Mouse (Mus musculus) hindbrain, postnatal 0 days (tissue): Measurements from ENCODE around the gene Snu13. TPM values are rescaled to one million over a fixed set of nuclear protein-coding genes. Genes with fewer than 3 reads are reported as not detected.

ENCODE experiments used
- ATAC-seq: fragments of 200-750 bp; cut with Nextera tagmentation; 2 replicates; pipeline ENCODE4 v1.8.0; 2017; ENCODE audit warnings: mild to moderate bottlenecking, moderate TSS enrichment, moderate library complexity
- DNase-seq: peaks from one replicate; pipeline ENCODE4 v3.0.0-alpha.2; 2015; ENCODE audit warnings: low spot score
- H3K27ac ChIP-seq: fragments of 300-500 bp; sonication (generic); 2 replicates; pipeline ENCODE4 v1.5.1; 2014; ENCODE audit warnings: mild to moderate bottlenecking
- H3K27me3 ChIP-seq: fragments of 300-500 bp; sonication (generic); 2 replicates; pipeline ENCODE4 v1.6.1; 2014; ENCODE audit warnings: low read length, mixed read lengths; ENCODE audit not compliant: insufficient read depth
- H3K36me3 ChIP-seq: fragments of 300-500 bp; sonication (generic); 2 replicates; pipeline ENCODE4 v1.6.1; 2014; ENCODE audit warnings: low read length, mixed read lengths; ENCODE audit not compliant: insufficient read depth
- H3K4me1 ChIP-seq: fragments of 300-500 bp; sonication (generic); 2 replicates; pipeline ENCODE4 v1.6.1; 2014; ENCODE audit warnings: antibody characterized with exemption, low read length, mixed read lengths; ENCODE audit not compliant: insufficient read depth
- H3K4me2 ChIP-seq: fragments of 300-500 bp; sonication (generic); 2 replicates; pipeline ENCODE4 v1.6.1; 2014; ENCODE audit warnings: low read depth, mild to moderate bottlenecking, low read length, moderate library complexity, mixed read lengths
- H3K4me3 ChIP-seq: fragments of 300-500 bp; sonication (generic); 2 replicates; pipeline ENCODE4 v1.5.1; 2014; ENCODE audit warnings: low read length
- H3K9ac ChIP-seq: fragments of 300-500 bp; sonication (generic); replicated peaks from 2 replicates; pipeline ENCODE4 v1.6.1; 2014; ENCODE audit warnings: mild to moderate bottlenecking, low read length, moderate library complexity, mixed read lengths
- H3K9me3 ChIP-seq: fragments of 300-500 bp; sonication (generic); 2 replicates; pipeline ENCODE4 v1.6.1; 2016; ENCODE audit warnings: low read length, mixed read lengths
- CTCF ChIP-seq: IDR thresholded peaks from 2 replicates; pipeline ENCODE4 v1.5.1; 2016; ENCODE audit warnings: antibody characterized with exemption, control low read depth, low read depth
- WGBS: fragments of 180-500 bp; shearing (Covaris S2); extraction: QIAGEN DNeasy Blood & Tissue Kit; methylation state at CpG from one replicate; pipeline ENCODE4 v1.1.7; 2014; 5-methylcytosine and 5-hydroxymethylcytosine counted together
- polyA plus RNA-seq: library from polyadenylated mRNA; unstranded; fragments of >200 nt; fragmentation: Nextera tagmentation; extraction: Ambion mirVana; gene quantifications from 2 replicates; pipeline ENCODE4 v1.2.1, GENCODE M21; 2015
- total RNA-seq: library from RNA; depleted of rRNA; stranded (reverse); fragments of >200 nt; gene quantifications from 2 replicates; pipeline ENCODE4 v1.2.3, GENCODE M21; 2014; rRNA removed

Gene Snu13
- total RNA-seq (222 and 236 TPM in 2 replicates), polyA plus RNA-seq (249 and 255 TPM in 2 replicates)

- peaks cover 11% of the 10 kb centered on the region for H3K4me1 ChIP-seq
- DNase-seq (peak; percentile 95), ATAC-seq (peak; percentile 92)
- H3K27me3 ChIP-seq, result no peaks in the 10 kb centered on the region
- peaks cover 11% of the 10 kb centered on the region; the same call in 1 of the 2 replicates for H3K36me3 ChIP-seq
- H3K27ac ChIP-seq, result peak within 1 kb of the TSS; percentile 91
- H3K4me3 ChIP-seq, result peak within 1 kb of the TSS; percentile 100
- TF ChIP-seq CTCF, result no peak
- H3K4me2 ChIP-seq, result peak within 1 kb of the TSS; percentile 99
- H3K9ac ChIP-seq, result peak within 1 kb of the TSS; percentile 95
- WGBS, result under 1% methylated on average over 73 of the region's 74 CpGs
- H3K9me3 ChIP-seq, result no peaks in the 10 kb centered on the region
These were observed at the start of gene Snu13 for GRCm38 (mm10) chr15:82047080-82047883. Gene Snu13, minus strand, starts transcription at chr15:82047598.

- no peak for DNase-seq
These were observed 43.7 kb upstream of the Snu13 start for GRCm38 (mm10) chr15:82091061-82091460.

GRCm38 (mm10) chr15:82087266-82087665, 39.9 kb upstream of the Snu13 start:
- peak; percentile 42 for TF ChIP-seq CTCF
- Histone ChIP-seq H3K27ac (no peak overlapping the region), H3K9me3 (no peaks in the 10 kb centered on the region), H3K4me3 (no peak overlapping the region), H3K4me1 (no peaks in the 10 kb centered on the region), H3K4me2 (no peak overlapping the region), H3K9ac (no peak overlapping the region), H3K36me3 (no peaks in the 10 kb centered on the region), H3K27me3 (no peaks in the 10 kb centered on the region)
- ATAC-seq, result no peak
- peak; percentile 20 for DNase-seq
- 10% methylated on average over 10 of the region's 10 CpGs for WGBS

More at GRCm38 (mm10) chr15:82091061-82091460, 43.7 kb upstream of the Snu13 start:
- Histone ChIP-seq H3K27me3 (no peaks in the 10 kb centered on the region), H3K4me3 (no peak overlapping the region), H3K9ac (no peak overlapping the region), H3K4me2 (no peak overlapping the region), H3K36me3 (no peaks in the 10 kb centered on the region), H3K27ac (no peak overlapping the region), H3K4me1 (no peaks in the 10 kb centered on the region), H3K9me3 (no peaks in the 10 kb centered on the region)
- WGBS, result 80% methylated on average over 7 of the region's 7 CpGs
- ATAC-seq, result no peak
- no peak for TF ChIP-seq CTCF

- ATAC-seq (no peak), DNase-seq (no peak)
- 81% methylated on average over 12 of the region's 12 CpGs for WGBS
- H3K27me3 ChIP-seq, result no peaks in the 10 kb centered on the region
- no peak overlapping the region for H3K4me3 ChIP-seq
- H3K4me1 ChIP-seq, result no peaks in the 10 kb centered on the region
- H3K9me3 ChIP-seq, result no peaks in the 10 kb centered on the region
- H3K9ac ChIP-seq, result no peak overlapping the region
- H3K4me2 ChIP-seq, result no peak overlapping the region
- H3K36me3 ChIP-seq, result no peaks in the 10 kb centered on the region
- no peak for TF ChIP-seq CTCF
- H3K27ac ChIP-seq, result no peak overlapping the region
These were observed 38.7 kb upstream of the Snu13 start for GRCm38 (mm10) chr15:82086131-82086530.

GRCm38 (mm10) chr15:82085606-82086005, 38.2 kb upstream of the Snu13 start:
- no peak for TF ChIP-seq CTCF
- no peak for ATAC-seq
- DNase-seq, result no peak
- no peaks in the 10 kb centered on the region for H3K9me3 ChIP-seq
- no peaks in the 10 kb centered on the region for H3K4me1 ChIP-seq
- no peak overlapping the region for H3K4me3 ChIP-seq
- H3K27ac ChIP-seq, result no peak overlapping the region
- H3K9ac ChIP-seq, result no peak overlapping the region
- H3K27me3 ChIP-seq, result no peaks in the 10 kb centered on the region
- H3K4me2 ChIP-seq, result no peak overlapping the region
- 88% methylated on average over 9 of the region's 9 CpGs for WGBS
- no peaks in the 10 kb centered on the region for H3K36me3 ChIP-seq

GRCm38 (mm10) chr15:82081161-82081560, 33.8 kb upstream of the Snu13 start:
- DNase-seq, result peak; percentile 56
- Histone ChIP-seq H3K36me3 (no peaks in the 10 kb centered on the region), H3K4me2 (no peak overlapping the region), H3K4me1 (no peaks in the 10 kb centered on the region), H3K27ac (no peak overlapping the region), H3K4me3 (no peak overlapping the region), H3K27me3 (no peaks in the 10 kb centered on the region), H3K9ac (no peak overlapping the region), H3K9me3 (no peaks in the 10 kb centered on the region)
- ATAC-seq, result peak; percentile 68
- WGBS, result 30% methylated on average over 7 of the region's 7 CpGs
- TF ChIP-seq CTCF, result peak; percentile 73

GRCm38 (mm10) chr15:82079883-82080282, 32.5 kb upstream of the Snu13 start:
- TF ChIP-seq CTCF, result no peak
- Histone ChIP-seq H3K27ac (no peak overlapping the region), H3K4me3 (no peak overlapping the region), H3K9me3 (no peaks in the 10 kb centered on the region), H3K36me3 (no peaks in the 10 kb centered on the region), H3K27me3 (no peaks in the 10 kb centered on the region), H3K4me2 (no peak overlapping the region), H3K9ac (no peak overlapping the region), H3K4me1 (no peaks in the 10 kb centered on the region)
- DNase-seq (no peak), ATAC-seq (no peak)
- WGBS, result 66% methylated on average over 10 of the region's 10 CpGs
